Mouse (Mus musculus): ENCODE results near the gene Plcd3. TPM values are rescaled to one million over a fixed set of nuclear protein-coding genes. Genes with fewer than 3 reads are reported as not detected.

Gene Plcd3
- 10 to 100 TPM; 16.1 to 19.3 TPM for total RNA-seq (2021)

- intact Hi-C loops (cut with DNase I), result loop anchor here (5.0 kb wide), 2 partner anchors 41 to 226 kb away; no protein-coding TSS in a partner anchor
- DNase-seq (ENCODE audit: low spot score in 2 of 2), result peak; percentile 72 to 75
Observed at GRCm38 (mm10) chr11:103101481-103101865, at the start of gene Plcd3, which contains the start of gene Acbd4. Gene Plcd3, minus strand, starts transcription at chr11:103101658. Gene Acbd4, plus strand, starts transcription at chr11:103101682.

- intact Hi-C loops (cut with DNase I), result no loop called here
- DNase-seq (ENCODE audit: low spot score in 2 of 2), result no peak
Observed at GRCm38 (mm10) chr11:103149771-103150170, 48.3 kb upstream of the Plcd3 start.

- intact Hi-C loops (cut with DNase I), result no loop called here
- no peak for DNase-seq (ENCODE audit: low spot score in 2 of 2)
Observed at GRCm38 (mm10) chr11:103147766-103148165, 46.3 kb upstream of the Plcd3 start.

GRCm38 (mm10) chr11:103146386-103146785, 44.9 kb upstream of the Plcd3 start:
- intact Hi-C loops (cut with DNase I), result no loop called here
- DNase-seq (ENCODE audit: low spot score in 2 of 2), result no peak

- DNase-seq (ENCODE audit: low spot score in 2 of 2), result no peak
- intact Hi-C loops (cut with DNase I), result loop anchor here (5.0 kb wide), 1 partner anchor 42 kb away; the partner anchor contains the start of genes Acbd4 and Plcd3
Observed at GRCm38 (mm10) chr11:103144309-103145285, 43.1 kb upstream of the Plcd3 start.

DNA sequence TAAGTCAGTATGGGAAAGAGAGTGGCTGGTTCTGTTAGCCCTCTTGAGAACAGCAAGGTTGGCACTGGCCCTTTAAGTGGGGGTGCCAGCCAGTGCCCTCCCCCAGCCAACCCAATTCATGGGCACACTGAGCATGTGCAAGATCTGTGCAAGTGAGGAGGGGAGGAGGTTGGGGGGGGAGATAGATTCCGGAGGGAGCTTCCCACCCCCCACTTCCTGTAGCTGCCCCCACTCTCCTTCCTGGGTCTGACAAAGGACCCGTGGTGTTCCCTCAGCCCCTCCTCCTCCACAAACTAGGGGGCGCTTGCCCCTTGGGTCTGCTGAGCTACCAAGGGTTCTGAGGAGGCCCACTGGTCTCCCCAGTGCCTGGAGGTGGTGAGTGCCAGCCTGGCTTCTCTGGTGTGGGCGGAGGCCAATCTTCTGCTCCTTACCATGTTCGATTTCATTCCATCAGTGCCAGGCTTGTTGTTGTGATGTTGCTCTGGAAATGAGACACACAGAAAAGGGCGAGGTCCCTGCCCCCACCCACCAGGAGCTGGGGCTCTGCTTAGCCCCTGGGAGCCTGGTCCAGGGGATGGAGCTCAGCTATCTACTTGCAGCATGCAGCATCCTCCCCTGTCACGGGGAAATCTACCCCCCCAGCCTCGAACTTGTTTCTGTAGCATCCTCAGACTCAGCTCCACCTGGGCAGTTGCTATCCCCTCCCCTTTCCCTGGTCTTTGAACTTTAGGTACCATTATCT, 41.2 kb upstream of the Plcd3 start:
- peak; percentile 84 to 88 for DNase-seq (ENCODE audit: low spot score in 2 of 2)

DNA sequence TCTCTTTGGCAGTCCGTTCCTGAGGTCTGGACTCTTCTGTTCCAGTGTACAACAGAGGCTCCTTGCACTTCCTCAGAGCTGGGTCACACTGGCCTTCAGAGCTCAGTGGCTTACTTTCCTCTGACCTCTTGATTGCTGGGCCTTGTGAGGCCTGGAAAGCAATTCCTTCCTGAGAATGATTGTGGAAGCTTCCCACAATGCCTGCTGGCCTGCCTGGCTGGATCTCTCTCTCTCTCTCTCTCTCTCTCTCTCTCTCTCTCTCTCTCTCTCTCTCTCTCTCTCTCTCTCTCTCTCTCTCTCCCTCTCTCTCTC, 40.4 kb upstream of the Plcd3 start:
- intact Hi-C loops (cut with DNase I), result loop anchor here (5.0 kb wide), 1 partner anchor 40 kb away; the partner anchor contains the start of genes Acbd4 and Plcd3
- no peak for DNase-seq (ENCODE audit: low spot score in 2 of 2)

More for the DNA sequence above, 41.2 kb upstream of the Plcd3 start:
- intact Hi-C loops (cut with DNase I), result loop anchor here (5.0 kb wide), 1 partner anchor 40 kb away; the partner anchor contains the start of genes Acbd4 and Plcd3

- intact Hi-C loops (cut with DNase I), result loop anchor here (5.0 kb wide), 1 partner anchor 39 kb away; the partner anchor contains the start of genes Acbd4 and Plcd3
Observed at GRCm38 (mm10) chr11:103141101-103141943, 39.9 kb upstream of the Plcd3 start.

GRCm38 (mm10) chr11:103140763-103141100, 39.3 kb upstream of the Plcd3 start:
- no peak for DNase-seq (ENCODE audit: low spot score in 2 of 2)
- intact Hi-C loops (cut with DNase I), result loop anchor here (5.0 kb wide), 1 partner anchor 38 kb away; the partner anchor contains the start of genes Acbd4 and Plcd3

More at GRCm38 (mm10) chr11:103141101-103141943, 39.9 kb upstream of the Plcd3 start:
- no peak for DNase-seq (ENCODE audit: low spot score in 2 of 2)

- intact Hi-C loops (cut with DNase I), result loop anchor here (5.0 kb wide), 1 partner anchor 38 kb away; the partner anchor contains the start of genes Acbd4 and Plcd3
- DNase-seq (ENCODE audit: low spot score in 2 of 2), result no peak
Observed at GRCm38 (mm10) chr11:103139951-103140762, 38.7 kb upstream of the Plcd3 start.

DNA sequence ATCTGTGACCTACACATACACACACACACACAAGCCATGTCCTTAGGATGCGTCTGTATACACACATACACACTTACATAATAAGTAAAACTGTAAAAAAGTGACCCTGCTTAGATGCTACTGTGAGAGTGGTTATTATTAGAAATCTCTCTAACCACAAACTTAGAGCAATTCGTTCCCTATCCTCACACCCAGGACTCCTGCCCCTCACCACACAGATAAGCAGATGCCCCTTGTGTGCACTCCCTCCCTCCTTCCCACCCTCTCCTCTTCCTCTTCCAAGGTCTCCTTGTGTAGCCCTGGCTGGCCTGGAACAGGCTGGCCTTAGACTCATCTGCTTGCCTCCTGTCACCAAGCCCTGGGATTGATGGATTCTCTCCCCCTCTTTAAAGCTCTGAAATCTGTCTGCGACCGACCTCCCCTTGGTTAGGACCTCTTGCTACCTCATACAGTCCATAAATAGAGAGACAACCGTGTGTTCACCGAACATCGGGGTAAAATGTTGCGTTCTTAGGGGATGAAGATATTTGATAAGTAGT, 34.6 kb upstream of the Plcd3 start:
- no peak for DNase-seq (ENCODE audit: low spot score in 2 of 2)
- intact Hi-C loops (cut with DNase I), result no loop called here

- no peak for DNase-seq (ENCODE audit: low spot score in 2 of 2)
- intact Hi-C loops (cut with DNase I), result no loop called here
Observed at GRCm38 (mm10) chr11:103134221-103134620, 32.8 kb upstream of the Plcd3 start.

- intact Hi-C loops (cut with DNase I), result no loop called here
Observed at GRCm38 (mm10) chr11:103133456-103134185, 32.2 kb upstream of the Plcd3 start.

GRCm38 (mm10) chr11:103132576-103133455, 31.4 kb upstream of the Plcd3 start:
- intact Hi-C loops (cut with DNase I), result loop anchor here (1.0 kb wide), 1 partner anchor 17 kb away; the partner anchor contains the start of gene Hexim1
- DNase-seq (ENCODE audit: low spot score in 2 of 2), result peak; percentile 99 to 100

More at GRCm38 (mm10) chr11:103133456-103134185, 32.2 kb upstream of the Plcd3 start:
- DNase-seq (ENCODE audit: low spot score in 2 of 2), result no peak

DNA sequence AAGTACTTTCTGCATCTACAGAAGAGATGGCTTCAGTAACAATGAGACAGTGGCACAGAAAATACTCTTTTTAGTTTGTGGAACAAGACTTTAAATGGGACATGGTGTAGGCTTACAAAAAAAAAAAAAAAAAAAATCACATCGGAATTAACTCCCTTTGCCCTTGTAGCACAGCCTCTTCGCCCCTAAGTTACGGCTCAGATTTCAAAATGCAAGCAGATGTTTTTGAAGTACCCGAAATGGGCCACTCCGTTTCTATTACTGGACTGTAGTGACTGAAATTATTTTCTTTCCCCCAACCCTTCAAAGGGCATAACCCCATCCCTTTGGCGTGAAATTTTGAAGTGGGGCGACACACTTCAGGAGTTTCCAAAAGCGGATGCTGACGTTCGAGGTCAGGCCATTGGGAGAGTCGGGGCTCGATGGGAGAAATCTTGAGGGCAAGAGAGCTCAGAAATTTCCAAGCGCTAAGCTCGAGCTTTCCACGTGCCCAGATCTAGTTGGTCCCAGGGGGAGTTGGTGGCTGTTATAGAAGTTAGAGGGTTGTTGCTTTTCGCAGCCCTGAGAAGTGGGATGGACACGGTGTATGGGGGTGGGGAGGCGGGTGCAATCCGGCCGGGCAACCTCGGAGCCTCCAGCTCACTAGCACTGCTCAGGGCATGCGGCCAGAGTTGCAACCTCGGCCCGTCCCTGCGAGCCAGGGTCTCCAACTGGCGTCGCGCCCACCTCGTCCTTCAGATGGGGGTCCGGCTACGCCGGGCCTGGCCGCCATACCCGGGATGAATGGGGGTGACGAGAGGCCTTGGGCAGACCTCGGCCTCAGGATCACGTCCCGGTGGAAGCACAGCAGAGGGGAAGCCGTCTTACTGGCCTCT, 30.5 kb upstream of the Plcd3 start, which contains the start of gene Hexim2:
TSS of gene Hexim2 (plus strand) at position 729 of the 875 bp plus-strand sequence.
- DNase-seq (ENCODE audit: low spot score in 2 of 2), result peak in 1 of 2 experiments; percentile 68
- intact Hi-C loops (cut with DNase I), result loop anchor here (1.0 kb wide), 1 partner anchor 16 kb away; the partner anchor contains the start of gene Hexim1
